Mouse (Mus musculus) retina, embryonic 14.5 days (tissue): ENCODE measurements around the gene Cab39.
"Not testable (repeated sequence)": the region's sequence is repeated elsewhere in the genome, so short reads cannot be mapped to it uniquely, and the experiment has no call there.

Experiments
- DNase-seq: peaks from one replicate; pipeline ENCODE4 v3.0.0-alpha.2; 2015; ENCODE audit warnings: low spot score

Cab39 gene

DNA sequence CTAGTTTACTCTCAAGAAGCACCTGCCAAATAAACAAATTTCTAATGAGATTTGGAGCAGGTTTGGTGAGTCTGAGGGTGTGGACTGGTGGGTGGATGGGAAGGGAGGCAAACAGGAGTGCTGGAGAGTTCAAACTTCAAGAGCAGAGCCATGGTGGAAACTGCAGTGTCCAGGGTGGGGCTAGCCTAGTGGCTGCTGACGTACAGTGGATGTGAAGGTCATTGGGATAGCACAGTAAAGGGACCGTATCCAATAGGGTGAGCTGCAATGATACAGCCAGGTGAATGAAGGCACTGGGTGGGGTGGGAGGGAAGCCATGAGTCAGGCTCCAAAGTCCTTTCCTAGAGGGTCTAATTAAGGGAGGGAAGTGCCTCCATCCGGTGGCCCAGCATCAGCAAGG lies 2.7 kb upstream of the Cab39 start:
- no peak for DNase-seq

GRCm38 (mm10) chr1:85791476-85791875 lies 1.8 kb upstream of the Cab39 start:
- no peak for DNase-seq

DNA sequence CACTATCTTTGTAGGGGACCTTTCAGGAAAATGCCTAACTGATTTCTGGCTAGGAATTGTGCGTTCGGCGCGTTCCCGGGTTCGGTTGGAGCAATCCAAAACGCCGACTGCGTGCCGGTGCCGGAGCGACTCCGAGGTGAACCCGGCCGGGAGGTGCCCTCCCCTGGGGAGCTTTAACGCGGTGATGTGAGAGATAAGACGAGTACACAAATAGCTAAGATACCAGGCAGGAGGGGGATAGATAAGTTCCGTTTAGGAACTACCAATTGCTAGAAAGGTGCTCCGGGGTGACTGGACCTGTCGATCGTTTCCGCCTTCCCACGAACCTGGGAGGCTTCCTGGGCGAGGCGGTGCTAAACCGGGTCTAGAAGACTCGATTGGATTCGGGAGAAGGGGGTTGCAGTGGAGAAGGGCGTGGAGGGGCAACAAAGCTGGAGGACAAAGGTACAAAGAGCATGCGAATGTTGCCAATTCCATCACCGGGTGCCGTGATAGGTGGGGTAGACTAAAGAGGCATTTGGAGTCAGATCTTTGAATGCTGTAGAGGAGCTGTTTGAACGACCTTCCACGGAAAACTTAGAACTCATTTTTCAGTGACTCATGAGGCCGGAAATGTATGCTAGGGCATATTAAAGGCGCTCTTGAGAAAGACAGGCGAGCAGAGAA lies 998 bp downstream of the Cab39 start:
- peak; percentile 53 for DNase-seq

DNA sequence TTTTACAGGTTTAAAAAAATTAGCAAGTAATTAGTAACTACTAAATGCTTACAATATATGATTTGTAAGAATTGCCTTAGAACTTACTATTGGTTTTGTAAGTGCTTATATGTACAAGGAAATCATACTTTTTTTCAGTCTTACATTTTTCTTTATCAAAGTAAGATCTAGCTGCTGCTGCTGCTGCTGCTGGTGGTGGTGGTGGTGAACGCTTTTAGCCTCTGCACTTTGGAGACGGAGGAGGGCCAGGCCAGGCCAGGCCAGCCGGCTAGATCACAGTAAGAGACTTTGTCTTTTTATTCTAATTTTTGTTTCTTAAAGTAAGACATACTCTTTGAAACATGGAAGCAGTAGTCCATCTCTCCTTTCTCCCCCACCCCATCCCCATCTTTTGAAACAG lies 2.0 kb downstream of the Cab39 start:
- DNase-seq, result no peak

- no peak for DNase-seq
Measured at GRCm38 (mm10) chr1:85799776-85800175, 6.5 kb downstream of the Cab39 start.

- no peak for DNase-seq
Measured at GRCm38 (mm10) chr1:85802517-85802916, 9.3 kb downstream of the Cab39 start.

DNA sequence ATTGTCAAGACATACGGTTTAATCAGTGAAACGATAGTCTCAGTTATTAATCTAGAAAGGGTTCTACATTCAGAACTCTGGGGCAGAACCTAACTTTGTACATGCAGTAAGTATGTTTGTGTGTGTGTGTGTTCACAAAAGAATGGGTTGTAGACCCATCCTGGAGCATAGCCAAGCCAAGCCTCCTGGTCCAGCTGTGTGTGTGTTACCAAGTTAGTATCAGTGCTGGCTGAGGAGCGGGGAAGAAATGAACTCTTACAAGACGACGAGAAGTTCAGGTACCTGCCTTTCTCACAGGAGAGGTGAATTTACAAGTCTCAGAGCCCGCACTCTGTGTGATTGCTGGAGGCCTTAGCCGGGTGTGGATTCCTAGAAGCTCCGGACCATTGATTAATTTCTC lies 11.3 kb downstream of the Cab39 start:
- DNase-seq, result no peak

- no peak for DNase-seq
Measured at GRCm38 (mm10) chr1:85809256-85809655, 16.0 kb downstream of the Cab39 start.

GRCm38 (mm10) chr1:85810343-85810742 lies 17.1 kb downstream of the Cab39 start:
- no peak for DNase-seq

GRCm38 (mm10) chr1:85810787-85811186 lies 17.5 kb downstream of the Cab39 start:
- no peak for DNase-seq

GRCm38 (mm10) chr1:85814213-85814612 lies 21.0 kb downstream of the Cab39 start:
- DNase-seq, result not testable (repeated sequence)

DNA sequence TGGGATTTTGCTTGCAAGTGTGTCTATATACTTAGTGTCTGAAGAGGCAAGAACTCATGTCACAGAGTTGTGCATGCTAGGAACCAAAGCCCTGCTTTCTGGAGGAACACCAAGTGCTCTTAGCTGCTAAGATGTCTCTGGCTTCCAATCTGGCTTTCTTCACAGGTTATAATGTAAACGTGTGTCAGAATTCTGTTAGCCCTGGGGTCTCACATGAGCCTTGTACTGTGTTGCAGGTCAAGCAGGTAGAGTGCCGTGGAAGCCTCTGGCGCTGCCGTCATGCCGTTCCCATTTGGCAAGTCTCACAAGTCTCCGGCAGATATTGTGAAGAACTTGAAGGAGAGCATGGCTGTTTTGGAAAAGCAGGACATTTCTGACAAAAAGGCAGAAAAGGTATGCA lies 24.9 kb downstream of the Cab39 start:
- DNase-seq, result no peak

GRCm38 (mm10) chr1:85819695-85820094 lies 26.5 kb downstream of the Cab39 start:
- no peak for DNase-seq

DNA sequence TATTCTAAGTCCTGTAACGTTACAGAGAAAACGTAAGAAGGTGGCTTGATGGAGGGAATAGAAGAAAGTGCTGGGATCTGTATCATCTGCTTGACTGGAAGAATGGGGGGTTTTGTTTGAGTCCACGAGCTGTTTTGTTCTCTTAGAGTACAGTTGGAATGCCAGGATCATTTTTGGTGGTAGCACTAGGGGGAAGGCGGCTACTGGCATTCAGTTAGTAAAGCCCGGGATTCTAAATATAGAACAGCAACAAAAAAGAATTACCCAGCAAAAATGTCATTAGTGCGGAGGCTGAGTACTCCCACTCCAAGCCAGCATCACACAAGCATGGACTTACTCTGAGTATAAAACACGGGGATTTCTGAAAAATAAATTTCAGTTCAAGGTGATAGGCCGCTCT lies 29.0 kb downstream of the Cab39 start:
- DNase-seq, result no peak

- DNase-seq, result no peak
Measured at GRCm38 (mm10) chr1:85824905-85825304, 31.7 kb downstream of the Cab39 start.

DNA sequence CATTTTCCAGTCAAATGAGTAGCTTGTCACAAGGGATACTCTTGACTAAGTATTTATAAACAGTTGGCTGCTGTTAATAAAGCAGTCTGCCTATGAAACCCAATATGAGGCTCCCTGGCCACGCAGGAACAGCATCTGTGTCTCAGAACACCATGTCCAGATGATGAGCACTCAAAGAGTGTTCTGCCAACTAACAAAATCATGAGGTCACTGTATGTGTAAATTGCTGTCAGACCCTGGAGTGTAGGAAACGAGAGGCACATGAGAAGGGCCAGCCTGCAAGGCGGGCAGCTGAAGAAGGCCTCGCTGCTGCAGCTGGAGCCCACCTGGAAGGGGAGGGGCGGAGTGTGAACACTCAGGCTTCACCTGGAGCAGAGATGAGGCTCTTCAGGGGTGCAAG lies 33.9 kb downstream of the Cab39 start:
- DNase-seq, result no peak

GRCm38 (mm10) chr1:85829016-85829415 lies 35.8 kb downstream of the Cab39 start:
- DNase-seq, result no peak

GRCm38 (mm10) chr1:85838056-85838455 lies 44.8 kb downstream of the Cab39 start:
- DNase-seq, result no peak

DNA sequence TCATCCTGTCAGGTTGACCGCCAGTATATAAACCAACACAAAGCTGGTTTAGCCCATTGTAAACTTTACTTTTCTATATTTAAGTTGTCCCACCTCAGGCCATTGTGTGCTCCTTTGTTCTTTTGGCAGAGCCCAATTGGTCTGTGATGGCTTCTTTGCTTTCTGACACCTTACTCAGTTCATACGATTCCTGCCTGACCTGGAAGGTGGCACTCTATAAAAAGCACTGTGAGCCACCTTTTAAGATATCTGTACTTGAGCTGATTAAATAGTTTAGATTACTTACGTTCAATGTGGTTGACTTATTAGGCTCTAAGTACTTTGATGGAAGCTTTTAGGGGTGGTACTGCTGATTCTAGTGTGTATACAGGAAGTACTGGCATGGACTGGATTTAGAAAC lies 46.1 kb downstream of the Cab39 start:
- DNase-seq, result no peak

DNA sequence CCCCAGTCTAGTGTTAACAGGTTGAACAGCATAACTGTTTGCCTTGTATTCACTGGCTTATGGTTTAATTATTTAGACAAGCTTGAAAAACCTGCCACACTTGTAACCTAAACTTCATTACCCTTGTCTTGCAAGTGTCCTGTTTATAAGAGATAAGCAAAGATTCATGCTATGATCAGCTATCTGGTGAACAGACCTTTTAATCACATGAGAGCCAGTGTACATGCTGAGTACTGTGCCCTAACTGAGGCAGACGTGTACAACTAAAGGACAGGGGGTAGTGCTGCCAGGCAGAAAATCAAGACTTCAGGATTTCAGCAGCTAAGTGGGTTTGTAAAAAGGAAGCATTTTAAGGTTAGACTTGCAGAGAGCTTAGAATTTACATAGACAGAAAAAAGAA lies 46.5 kb downstream of the Cab39 start:
- no peak for DNase-seq

GRCm38 (mm10) chr1:85840421-85840820 lies 47.2 kb downstream of the Cab39 start:
- no peak for DNase-seq

- DNase-seq, result peak; percentile 53
Measured at GRCm38 (mm10) chr1:85842251-85842650, 49.0 kb downstream of the Cab39 start.

DNA sequence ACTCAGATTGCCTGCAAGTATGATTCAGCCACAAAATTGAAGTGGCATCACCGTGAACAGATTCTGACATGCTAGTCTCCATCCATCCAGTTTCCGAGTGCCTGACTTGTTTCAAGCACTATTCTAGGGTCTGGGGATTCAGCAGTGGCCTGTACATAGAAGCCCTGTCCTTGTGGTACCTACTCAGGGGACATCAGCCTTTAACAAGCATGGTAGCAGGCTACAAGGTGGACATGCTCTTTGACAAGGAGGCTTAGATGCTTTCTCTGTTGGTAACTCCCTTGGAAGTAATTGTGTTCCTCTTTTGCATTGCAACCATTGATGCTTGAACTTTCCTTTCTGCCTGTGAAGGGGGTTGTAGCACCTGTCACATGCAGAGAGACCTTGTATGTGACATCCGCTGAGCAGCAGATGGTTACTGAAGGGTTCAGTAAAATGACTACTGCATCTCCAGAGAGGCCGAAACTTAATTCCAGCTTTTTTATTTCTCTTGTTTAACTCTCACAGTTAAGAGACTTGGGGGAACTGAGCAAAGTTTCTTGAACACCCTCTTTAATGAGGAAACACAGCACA lies 50.1 kb downstream of the Cab39 start:
- no peak for DNase-seq

- no peak for DNase-seq
Measured at GRCm38 (mm10) chr1:85844981-85845380, 51.7 kb downstream of the Cab39 start.
